Comparison of ENCODE assay signal across 7 mouse cellular contexts in the genomic region with DNA sequence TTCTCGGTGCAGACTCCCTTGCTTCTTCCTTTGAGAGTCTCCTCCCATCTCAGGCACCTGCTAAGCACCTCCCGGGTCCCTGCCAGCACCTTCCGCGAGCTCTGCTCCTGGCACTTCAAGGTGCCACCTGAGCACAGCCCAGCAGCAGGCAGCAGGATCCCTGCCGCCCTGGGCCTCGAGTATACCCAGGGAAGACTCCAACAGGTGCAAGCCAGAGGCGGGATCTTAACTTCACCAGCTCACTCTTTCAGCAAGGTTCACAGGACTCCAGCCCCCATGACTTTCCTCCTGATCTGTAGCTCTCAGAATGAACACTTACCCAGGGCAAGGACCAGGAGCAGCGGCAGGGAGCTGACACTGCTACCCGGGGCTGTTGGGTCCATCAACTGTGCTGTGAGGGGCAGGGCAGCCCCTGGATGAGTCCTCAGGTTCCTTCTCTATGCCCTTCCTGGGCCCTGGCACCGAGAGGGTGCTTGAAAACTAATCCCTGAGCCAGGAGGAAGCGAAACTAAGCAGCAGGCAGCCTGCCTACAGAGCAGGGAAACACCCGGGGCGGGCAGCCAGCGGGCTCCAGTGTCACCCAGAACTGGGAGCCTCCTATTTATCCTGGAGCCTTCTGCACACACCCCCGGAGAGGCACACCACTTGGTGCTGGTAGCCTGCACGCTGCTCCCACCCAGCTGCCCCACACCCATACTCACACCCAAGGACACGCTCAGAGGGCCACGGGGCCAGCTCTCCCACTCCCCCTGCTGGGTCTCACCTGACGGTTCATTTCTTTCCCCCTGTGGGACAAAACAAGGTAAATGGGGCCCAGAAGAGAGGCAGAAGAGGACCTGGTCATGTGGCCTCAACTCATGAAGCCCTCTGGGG. TPM values are rescaled to one million over a fixed set of nuclear protein-coding genes. Genes with fewer than 3 reads are reported as not detected.
DNase-seq lines count a peak whose midpoint lies in the region; ATAC-seq and TF ChIP-seq lines count a peak whose summit lies in the region.

Btc (minus strand) TSS at position 656 of the 873 bp plus-strand sequence.

- H3K27me3 ChIP-seq in embryonic facial prominence, embryonic 12.5 days: no peaks in the 10 kb centered on the region
- 0 out of 2 replicates have a peak, but pooled peaks cover 4% of the 10 kb centered on the region for H3K27me3 ChIP-seq in limb, embryonic 15.5 days
- H3K27me3 ChIP-seq in midbrain, postnatal 0 days (ENCODE audit: insufficient read depth, low read length): no peaks in the 10 kb centered on the region
- H3K27me3 ChIP-seq in spleen, adult 2 months (ENCODE audit: control insufficient read depth, insufficient read depth, low read length): no peaks in the 10 kb centered on the region

- 9% methylated on average over 19 of the region's 19 CpGs for WGBS in embryonic facial prominence, embryonic 12.5 days
- 7% methylated on average over 19 of the region's 19 CpGs for WGBS in limb, embryonic 15.5 days
- WGBS in midbrain, postnatal 0 days: 12% methylated on average over 19 of the region's 19 CpGs
- 3% methylated on average over 19 of the region's 19 CpGs for WGBS in spleen, adult 2 months

- peak within 1 kb of the TSS; percentile 31; the same call in 1 of the 2 replicates for H3K9ac ChIP-seq in embryonic facial prominence, embryonic 12.5 days
- peak within 1 kb of the TSS; percentile 44; the same call in 1 of the 2 replicates for H3K9ac ChIP-seq in limb, embryonic 15.5 days
- no peak within 1 kb of the TSS; the same call in 1 of the 2 replicates for H3K9ac ChIP-seq in midbrain, postnatal 0 days (replicated peaks; ENCODE audit: low read length, poor library complexity, severe bottlenecking)

- H3K4me1 ChIP-seq in embryonic facial prominence, embryonic 12.5 days: no peaks in the 10 kb centered on the region
- peaks cover 10% of the 10 kb centered on the region for H3K4me1 ChIP-seq in limb, embryonic 15.5 days
- 0 out of 2 replicates have a peak, but pooled peaks cover 4% of the 10 kb centered on the region for H3K4me1 ChIP-seq in midbrain, postnatal 0 days (ENCODE audit: insufficient read depth, low read length)
- H3K4me1 ChIP-seq in spleen, adult 2 months (ENCODE audit: control insufficient read depth, insufficient read depth, insufficient read length): no peaks in the 10 kb centered on the region

- H3K4me3 ChIP-seq in embryonic facial prominence, embryonic 12.5 days: peak within 1 kb of the TSS; percentile 31
- peak within 1 kb of the TSS; percentile 42 for H3K4me3 ChIP-seq in limb, embryonic 15.5 days
- H3K4me3 ChIP-seq in midbrain, postnatal 0 days (ENCODE audit: low read depth, low read length): peak within 1 kb of the TSS; percentile 30
- peak within 1 kb of the TSS; percentile 39; the same call in 1 of the 2 replicates for H3K4me3 ChIP-seq in spleen, adult 2 months (ENCODE audit: extremely low read depth, insufficient read depth, insufficient read length)

- peak; percentile 49 for TF ChIP-seq CTCF in midbrain, postnatal 0 days (IDR thresholded peaks at IDR 0.05)
- peak; percentile 33; the same call in 1 of the 2 replicates for TF ChIP-seq CTCF in spleen, adult 2 months (IDR thresholded peaks at IDR 0.05; ENCODE audit: extremely low read depth, insufficient read depth, insufficient read length, insufficient replicate concordance)

- peak; percentile 68 for ATAC-seq in embryonic facial prominence, embryonic 12.5 days (ENCODE audit: insufficient number of reproducible peaks, insufficient read depth, low FRiP score, low TSS enrichment)
- ATAC-seq in limb, embryonic 15.5 days (ENCODE audit: insufficient number of reproducible peaks, low FRiP score, low TSS enrichment, low read depth): peak; percentile 82
- peak; percentile 64; the same call in 1 of the 2 replicates for ATAC-seq in midbrain, postnatal 0 days (ENCODE audit: low FRiP score)

- H3K27ac ChIP-seq in embryonic facial prominence, embryonic 12.5 days: no peak within 1 kb of the TSS
- peak within 1 kb of the TSS; percentile 50 for H3K27ac ChIP-seq in limb, embryonic 15.5 days
- H3K27ac ChIP-seq in midbrain, postnatal 0 days (ENCODE audit: low read depth, low read length): no peak within 1 kb of the TSS
- H3K27ac ChIP-seq in spleen, adult 2 months (ENCODE audit: insufficient read depth, low read length): no peak within 1 kb of the TSS

- peak; percentile 24 to 44 for DNase-seq in adrenal gland, adult 18-20 months (ENCODE audit: low spot score in 2 of 2)
- DNase-seq in heart, adult 8-10 months (ENCODE audit: low spot score): peak; percentile 52
- peak; percentile 69 to 74 for DNase-seq in kidney, adult 8-10 months
- peak; percentile 1 for DNase-seq in midbrain, postnatal 0 days (ENCODE audit: low spot score)
- peak; percentile 2 to 40 for DNase-seq in spleen, adult 2 months (ENCODE audit: low read depth in 1 of 2, low spot score in 2 of 2)

- no peaks in the 10 kb centered on the region for H3K36me3 ChIP-seq in embryonic facial prominence, embryonic 12.5 days
- H3K36me3 ChIP-seq in limb, embryonic 15.5 days: no peaks in the 10 kb centered on the region
- H3K36me3 ChIP-seq in midbrain, postnatal 0 days (ENCODE audit: insufficient read depth, low read length): no peaks in the 10 kb centered on the region
- no peaks in the 10 kb centered on the region for H3K36me3 ChIP-seq in spleen, adult 2 months (ENCODE audit: control insufficient read depth, insufficient read depth, low read length)

- TF ChIP-seq POLR2A in spleen, adult 2 months (IDR thresholded peaks at IDR 0.05; ENCODE audit: low read depth, low read length): no peak

- peak within 1 kb of the TSS; percentile 59 for H3K4me2 ChIP-seq in embryonic facial prominence, embryonic 12.5 days (replicated peaks)
- peak within 1 kb of the TSS; percentile 67 for H3K4me2 ChIP-seq in limb, embryonic 15.5 days
- peak within 1 kb of the TSS; percentile 49 for H3K4me2 ChIP-seq in midbrain, postnatal 0 days (ENCODE audit: low read depth, low read length, poor library complexity, severe bottlenecking)

- H3K9me3 ChIP-seq in embryonic facial prominence, embryonic 12.5 days: no peaks in the 10 kb centered on the region
- no peaks in the 10 kb centered on the region for H3K9me3 ChIP-seq in limb, embryonic 15.5 days
- H3K9me3 ChIP-seq in midbrain, postnatal 0 days (ENCODE audit: low read length): no peaks in the 10 kb centered on the region

RNA-seq across cellular contexts. Expression of gene Btc, which starts in this region (rescaled TPM):
- 1 to 10 TPM; 1.0 to 1.8 TPM for total RNA-seq in adrenal gland, adult 18-20 months (2021)
- 0.85 and 1.1 TPM in 2 replicates for polyA plus RNA-seq in embryonic facial prominence, embryonic 12.5 days (2016; fragmentation: Nextera tagmentation; extraction: Ambion mirVana)
- 1 to 10 TPM; 1.4 to 2.3 (median 1.5) TPM for total RNA-seq in heart, adult 8-10 months (2022)
- polyA plus RNA-seq in limb, embryonic 15.5 days (2015; fragmentation: Nextera tagmentation; extraction: Ambion mirVana): 4.6 and 5.7 TPM in 2 replicates
- total RNA-seq in midbrain, postnatal 0 days (2014; rRNA removed): 0.47 and 0.49 TPM in 2 replicates
- polyA plus RNA-seq in midbrain, postnatal 0 days (2015; fragmentation: Nextera tagmentation; extraction: Ambion mirVana): 0.09 and 0.16 TPM in 2 replicates
- polyA plus RNA-seq in spleen, adult 2 months (2012; rRNA removed): 0.23 and 0.28 TPM in 2 replicates

Comparison
In these comparisons a context has a peak if more than half of its experiments do, and no peak if none do; other contexts are left out.
1. Peak in DNase-seq, ATAC-seq, H3K4me3 ChIP-seq and H3K4me2 ChIP-seq in midbrain, postnatal 0 days; RNA of the gene not detected or under 1 TPM.
2. Peak in DNase-seq and H3K4me3 ChIP-seq in spleen, adult 2 months; RNA of the gene not detected or under 1 TPM.
3. DNase-seq: peak in every context shown above with its lines; median percentile 72 in kidney, adult 8-10 months; 52 in heart, adult 8-10 months; 34 in adrenal gland, adult 18-20 months; 21 in spleen, adult 2 months; 1 in midbrain, postnatal 0 days.